Mouse (Mus musculus) embryonic fibroblast, embryonic 13.5 days (primary cell): Measurements from ENCODE around the gene Mical1.

Experiments used
- CTCF ChIP-seq: IDR thresholded peaks from 2 replicates; pipeline ENCODE4 v1.5.1; 2011; ENCODE audit warnings: mild to moderate bottlenecking, control low read depth, low read length, moderate library complexity, borderline replicate concordance; ENCODE audit not compliant: insufficient read depth
- POLR2A ChIP-seq: IDR thresholded peaks from 2 replicates; pipeline ENCODE4 v1.6.1; 2011; ENCODE audit warnings: low read depth, mild to moderate bottlenecking, control low read depth, low read length, moderate library complexity

DNA sequence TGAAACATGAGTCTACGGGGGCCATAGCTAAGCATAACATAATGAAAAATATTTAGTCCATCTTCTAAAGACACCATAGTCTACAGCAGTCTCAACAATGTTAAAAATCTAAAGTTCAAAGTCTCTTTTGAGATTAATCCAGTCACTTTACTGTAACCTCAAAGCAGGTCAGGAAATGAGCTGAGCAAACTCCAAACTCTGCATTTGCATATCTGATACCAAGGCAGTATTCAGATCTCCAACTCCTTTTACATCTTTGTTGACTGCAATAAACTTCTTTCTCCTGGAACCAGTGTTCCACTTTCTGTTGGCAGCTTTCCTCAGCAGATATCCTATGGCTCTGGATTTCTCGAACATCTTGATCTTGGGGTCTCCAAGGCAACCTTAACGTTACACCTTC is 5.4 kb upstream of the Mical1 start:
- no peak for TF ChIP-seq CTCF
- TF ChIP-seq POLR2A = no peak
